Mouse (Mus musculus): ENCODE results near the gene Bcr. TPM values are rescaled to one million over a fixed set of nuclear protein-coding genes. Genes with fewer than 3 reads are reported as not detected.

The Bcr gene
- polyA plus RNA-seq, 1 experiment = 11.7 TPM

GRCm38 (mm10) chr10:75233489-75233888, 173.1 kb downstream of the Bcr start:
- no peak overlapping the region for H3K4me3 ChIP-seq (ENCODE audit: control insufficient read depth, low read depth, low read length)
- H3K4me1 ChIP-seq (ENCODE audit: control insufficient read depth, insufficient read depth, low read length) = peaks cover 5% of the 10 kb centered on the region
- no peaks in the 10 kb centered on the region for H3K27me3 ChIP-seq (ENCODE audit: control insufficient read depth, insufficient read depth, low read length)
- peaks cover 6% of the 10 kb centered on the region for H3K36me3 ChIP-seq (ENCODE audit: control insufficient read depth, insufficient read depth, low read length)
- TF ChIP-seq POLR2A (IDR thresholded peaks at IDR 0.05; ENCODE audit: control insufficient read depth, low read depth, low read length) (no peak), CTCF (IDR thresholded peaks at IDR 0.05; ENCODE audit: control insufficient read depth, insufficient read depth, insufficient replicate concordance, low read depth, low read length) (no peak)
- no peak overlapping the region for H3K27ac ChIP-seq (ENCODE audit: control insufficient read depth, insufficient read depth, low read depth, low read length)

Other genes starting within 250 kb of the Bcr start
- 2.4 and 2.9 TPM in 2 replicates for gene Gnaz, start 93.4 kb upstream of the Bcr start, polyA plus RNA-seq (2012; rRNA removed)
- 43.2 and 43.4 TPM in 2 replicates for gene Rsph14, start 28.0 kb upstream of the Bcr start, polyA plus RNA-seq (2012; rRNA removed)
- 29.3 and 35.3 TPM in 2 replicates for gene Rab36, start 23.5 kb upstream of the Bcr start, polyA plus RNA-seq (2012; rRNA removed)
- 20.7 and 24.2 TPM in 2 replicates for gene Specc1l, start 151.5 kb downstream of the Bcr start, polyA plus RNA-seq (2012; rRNA removed)

Data from testis, adult 2 months (tissue).